Mouse (Mus musculus): ENCODE measurements around the gene Sesn1.

GRCm38 (mm10) chr10:41812566-41812965 lies 2.8 kb downstream of the Sesn1 start:
- TF ChIP-seq GATA1 (IDR thresholded peaks at IDR 0.05; ENCODE audit: borderline replicate concordance, low read length) (no peak), FLI1 (IDR thresholded peaks at IDR 0.05; ENCODE audit: low read length) (no peak)
